ENCODE assay signal across 9 mouse cellular contexts in genomic region chr5:36711863-36712262, GRCm38 (mm10). TPM values are rescaled to one million over a fixed set of nuclear protein-coding genes. Genes with fewer than 3 reads are reported as not detected.
A peak's percentile ranks its signal among the peaks of the same experiment; 100 is the strongest.
DNase-seq lines count a peak whose midpoint lies in the region; ATAC-seq lines count a peak whose summit lies in the region.
"Had no signal": no experiment of that assay in that cellular context is flagged by ENCODE, and none has a peak within 500 bp of the region (broad histone marks: within the 10 kb centered on the region; RNA-seq: fewer than 3 reads in every experiment).

No protein-coding gene starts in this region.

- H3K4me1 ChIP-seq in erythroblast, embryonic 14.5 days (ENCODE audit: control insufficient read depth), result peaks cover 61% of the 10 kb centered on the region
- peaks cover 16% of the 10 kb centered on the region for H3K4me1 ChIP-seq in limb, embryonic 15.5 days
- H3K4me1 ChIP-seq in limb, embryonic 10.5 days, result peaks cover 15% of the 10 kb centered on the region
- H3K4me1 ChIP-seq in liver, embryonic 13.5 days (replicated peaks), result peaks cover 52% of the 10 kb centered on the region
- H3K4me1 ChIP-seq in stomach, embryonic 15.5 days, result peaks cover 8% of the 10 kb centered on the region; the same call in 1 of the 2 replicates

- 63% methylated on average over 5 of the region's 5 CpGs for WGBS in limb, embryonic 15.5 days
- 54% methylated on average over 5 of the region's 5 CpGs for WGBS in limb, embryonic 10.5 days
- WGBS in liver, embryonic 13.5 days (ENCODE audit: insufficient replicate concordance), result 56% methylated on average over 5 of the region's 5 CpGs
- WGBS in stomach, embryonic 15.5 days, result 58% methylated on average over 5 of the region's 5 CpGs

- no peak overlapping the region for H3K4me2 ChIP-seq in limb, embryonic 15.5 days
- H3K4me2 ChIP-seq in liver, embryonic 13.5 days, result peak overlapping the region; percentile 78
- H3K4me2 ChIP-seq in stomach, embryonic 15.5 days, result no peak overlapping the region

- H3K36me3 ChIP-seq in erythroblast, embryonic 14.5 days (ENCODE audit: control insufficient read depth), result peaks cover 2% of the 10 kb centered on the region
- no peaks in the 10 kb centered on the region for H3K36me3 ChIP-seq in limb, embryonic 15.5 days
- H3K36me3 ChIP-seq in limb, embryonic 10.5 days, result no peaks in the 10 kb centered on the region
- H3K36me3 ChIP-seq in liver, embryonic 13.5 days, result no peaks in the 10 kb centered on the region
- H3K36me3 ChIP-seq in stomach, embryonic 15.5 days, result no peaks in the 10 kb centered on the region
- H3K36me3 ChIP-seq: midbrain, embryonic 10.5 days had no signal

- H3K4me3 ChIP-seq in erythroblast, embryonic 14.5 days (replicated peaks), result peak overlapping the region; percentile 67
- no peak overlapping the region for H3K4me3 ChIP-seq in limb, embryonic 15.5 days
- H3K4me3 ChIP-seq in limb, embryonic 10.5 days, result no peak overlapping the region
- H3K4me3 ChIP-seq in liver, embryonic 13.5 days (replicated peaks), result peak overlapping the region; percentile 60; the same call in 1 of the 2 replicates
- H3K4me3 ChIP-seq in stomach, embryonic 15.5 days (replicated peaks), result no peak overlapping the region

- ATAC-seq in erythroblast, adult 5-6 weeks (replicated peaks; ENCODE audit: low FRiP score, poor library complexity, severe bottlenecking), result no peak
- no peak for ATAC-seq in limb, embryonic 15.5 days (ENCODE audit: insufficient number of reproducible peaks, low FRiP score, low TSS enrichment, low read depth)
- no peak for ATAC-seq in liver, embryonic 13.5 days (ENCODE audit: low read depth)
- no peak for ATAC-seq in stomach, embryonic 15.5 days (ENCODE audit: insufficient read depth, low FRiP score, low read depth)

- peak overlapping the region; percentile 4; the same call in 1 of the 2 replicates for H3K27ac ChIP-seq in limb, embryonic 15.5 days
- no peak overlapping the region for H3K27ac ChIP-seq in limb, embryonic 10.5 days
- peak overlapping the region; percentile 90 for H3K27ac ChIP-seq in liver, embryonic 13.5 days
- H3K27ac ChIP-seq in stomach, embryonic 15.5 days, result peak overlapping the region; percentile 80
- H3K27ac ChIP-seq: midbrain, embryonic 10.5 days had no signal

- no peak overlapping the region for H3K9ac ChIP-seq in limb, embryonic 15.5 days
- peak overlapping the region; percentile 72 for H3K9ac ChIP-seq in liver, embryonic 13.5 days
- no peak overlapping the region for H3K9ac ChIP-seq in stomach, embryonic 15.5 days

- H3K27me3 ChIP-seq in erythroblast, embryonic 14.5 days (ENCODE audit: control insufficient read depth), result peaks cover 38% of the 10 kb centered on the region
- H3K27me3 ChIP-seq in limb, embryonic 15.5 days, result no peaks in the 10 kb centered on the region
- peaks cover 18% of the 10 kb centered on the region; the same call in 1 of the 2 replicates for H3K27me3 ChIP-seq in limb, embryonic 10.5 days (ENCODE audit: low read depth, poor library complexity, severe bottlenecking)
- peaks cover 26% of the 10 kb centered on the region for H3K27me3 ChIP-seq in liver, embryonic 13.5 days
- H3K27me3 ChIP-seq in stomach, embryonic 15.5 days (replicated peaks), result no peaks in the 10 kb centered on the region

- no peaks in the 10 kb centered on the region for H3K9me3 ChIP-seq in erythroblast, embryonic 14.5 days (ENCODE audit: control insufficient read depth, low read length)
- H3K9me3 ChIP-seq in limb, embryonic 15.5 days, result no peaks in the 10 kb centered on the region
- H3K9me3 ChIP-seq in limb, embryonic 10.5 days (replicated peaks), result no peaks in the 10 kb centered on the region
- no peaks in the 10 kb centered on the region for H3K9me3 ChIP-seq in liver, embryonic 13.5 days (replicated peaks)
- no peaks in the 10 kb centered on the region for H3K9me3 ChIP-seq in stomach, embryonic 15.5 days
- H3K9me3 ChIP-seq: midbrain, embryonic 10.5 days had no signal

- DNase-seq in limb, embryonic 10.5 days (ENCODE audit: low spot score), result no peak
- DNase-seq in liver, embryonic 13.5 days, result no peak
- DNase-seq in cerebellum, adult 9-11 months, result no peak
- no peak for DNase-seq in gastrocnemius, postnatal 10 days

RNA-seq across cellular contexts. Expression of gene D5Ertd579e, which starts 16.0 kb away (rescaled TPM):
- polyA plus RNA-seq in erythroblast, embryonic 14.5 days (2012), result 1.6 and 2.0 TPM in 2 replicates
- 121 and 122 TPM in 2 replicates for total RNA-seq in erythroblast, adult 5-6 weeks (2015; ENCODE audit: low replicate concordance)
- 221 and 226 TPM in 2 replicates for total RNA-seq in erythroblast, adult 5-6 weeks (2017; ENCODE audit: low replicate concordance)
- polyA plus RNA-seq in limb, embryonic 15.5 days (2015; fragmentation: Nextera tagmentation; extraction: Ambion mirVana), result 16.6 and 17.9 TPM in 2 replicates
- 22.5 and 25.1 TPM in 2 replicates for polyA plus RNA-seq in limb, embryonic 10.5 days (2016; fragmentation: Nextera tagmentation; extraction: Ambion mirVana)
- 21.9 and 25.3 TPM in 2 replicates for polyA plus RNA-seq in liver, embryonic 13.5 days (2015; fragmentation: Nextera tagmentation; extraction: Ambion mirVana)
- polyA plus RNA-seq in stomach, embryonic 15.5 days (2015; fragmentation: Nextera tagmentation; extraction: Ambion mirVana), result 19.6 and 20.0 TPM in 2 replicates
- total RNA-seq in gastrocnemius, postnatal 10 days (2021), result 10 to 100 TPM; 51.2 to 67.3 TPM

RNA-seq across cellular contexts. Expression of gene Bloc1s4, which starts 36.6 kb away (rescaled TPM):
- 3.2 and 3.5 TPM in 2 replicates for polyA plus RNA-seq in erythroblast, embryonic 14.5 days (2012)
- 2.3 TPM in 2 replicates for total RNA-seq in erythroblast, adult 5-6 weeks (2015; ENCODE audit: low replicate concordance)
- 8.3 and 10.0 TPM in 2 replicates for total RNA-seq in erythroblast, adult 5-6 weeks (2017; ENCODE audit: low replicate concordance)
- polyA plus RNA-seq in limb, embryonic 15.5 days (2015; fragmentation: Nextera tagmentation; extraction: Ambion mirVana), result 26.4 and 31.5 TPM in 2 replicates
- polyA plus RNA-seq in limb, embryonic 10.5 days (2016; fragmentation: Nextera tagmentation; extraction: Ambion mirVana), result 23.7 and 25.5 TPM in 2 replicates
- polyA plus RNA-seq in liver, embryonic 13.5 days (2015; fragmentation: Nextera tagmentation; extraction: Ambion mirVana), result 15.5 and 16.7 TPM in 2 replicates
- polyA plus RNA-seq in stomach, embryonic 15.5 days (2015; fragmentation: Nextera tagmentation; extraction: Ambion mirVana), result 23.2 and 26.3 TPM in 2 replicates
- total RNA-seq in gastrocnemius, postnatal 10 days (2021), result 10 to 100 TPM in 1 of 2 experiments, 1 to 10 TPM in 1; 9.8 to 11.0 TPM

Comparison
In these comparisons a context has a peak if more than half of its experiments do, and no peak if none do; other contexts are left out.
1. H3K4me3 ChIP-seq: peak in erythroblast, embryonic 14.5 days (single experiment) and liver, embryonic 13.5 days (single experiment); none in limb, embryonic 15.5 days (single experiment), limb, embryonic 10.5 days (single experiment) and stomach, embryonic 15.5 days (single experiment).